Mouse (Mus musculus): Measurements from ENCODE around the gene Ankrd9.

- TF ChIP-seq POLR2A (IDR thresholded peaks at IDR 0.05; ENCODE audit: extremely low read depth, insufficient read depth, low read length), result no peak
- TF ChIP-seq CTCF (IDR thresholded peaks at IDR 0.05; ENCODE audit: low read depth, low read length), result no peak
Observed at GRCm38 (mm10) chr12:110993226-110993625, 14.4 kb upstream of the Ankrd9 start.
